Mouse (Mus musculus): ENCODE measurements around the gene Narfl.
"Not testable (repeated sequence)": the region's sequence is repeated elsewhere in the genome, so short reads cannot be mapped to it uniquely, and the experiment has no call there.

Narfl gene

GRCm38 (mm10) chr17:25802825-25803517 lies 29.4 kb downstream of the Narfl start:
- peak; percentile 59 for DNase-seq (ENCODE audit: low read depth, low spot score)

- no peak for DNase-seq (ENCODE audit: low read depth, low spot score)
Observed at GRCm38 (mm10) chr17:25806507-25806906, 32.9 kb downstream of the Narfl start.

GRCm38 (mm10) chr17:25807452-25807851 lies 33.9 kb downstream of the Narfl start:
- DNase-seq (ENCODE audit: low read depth, low spot score), result not testable (repeated sequence)

GRCm38 (mm10) chr17:25808028-25808427 lies 34.5 kb downstream of the Narfl start:
- no peak for DNase-seq (ENCODE audit: low read depth, low spot score)

- peak; percentile 92 for DNase-seq (ENCODE audit: low read depth, low spot score)
Observed at GRCm38 (mm10) chr17:25808789-25809605, 35.4 kb downstream of the Narfl start, which contains the start of gene Fbxl16. Gene Fbxl16, plus strand, starts transcription at chr17:25809085.

GRCm38 (mm10) chr17:25809606-25810340 lies 36.2 kb downstream of the Narfl start:
- DNase-seq (ENCODE audit: low read depth, low spot score), result no peak

- no peak for DNase-seq (ENCODE audit: low read depth, low spot score)
Observed at GRCm38 (mm10) chr17:25810890-25811289, 37.3 kb downstream of the Narfl start.

- peak; percentile 91 for DNase-seq (ENCODE audit: low read depth, low spot score)
Observed at GRCm38 (mm10) chr17:25813471-25813870, 39.9 kb downstream of the Narfl start.

- no peak for DNase-seq (ENCODE audit: low read depth, low spot score)
Observed at GRCm38 (mm10) chr17:25817662-25818061, 44.1 kb downstream of the Narfl start.

GRCm38 (mm10) chr17:25818851-25819780 lies 45.5 kb downstream of the Narfl start:
- peak; percentile 82 for DNase-seq (ENCODE audit: low read depth, low spot score)

- peak; percentile 96 for DNase-seq (ENCODE audit: low read depth, low spot score)
Observed at GRCm38 (mm10) chr17:25823452-25823851, 49.9 kb downstream of the Narfl start, which contains the start of gene Wdr24. Gene Wdr24, plus strand, starts transcription at chr17:25823627.

GRCm38 (mm10) chr17:25824362-25825142 lies 51.0 kb downstream of the Narfl start:
- DNase-seq (ENCODE audit: low read depth, low spot score), result peak; percentile 50

GRCm38 (mm10) chr17:25825311-25825710 lies 51.7 kb downstream of the Narfl start:
- no peak for DNase-seq (ENCODE audit: low read depth, low spot score)

- no peak for DNase-seq (ENCODE audit: low read depth, low spot score)
Observed at GRCm38 (mm10) chr17:25825984-25826570, 52.5 kb downstream of the Narfl start.

GRCm38 (mm10) chr17:25827011-25827410 lies 53.4 kb downstream of the Narfl start:
- no peak for DNase-seq (ENCODE audit: low read depth, low spot score)

GRCm38 (mm10) chr17:25827546-25828222 lies 54.1 kb downstream of the Narfl start:
- DNase-seq (ENCODE audit: low read depth, low spot score), result no peak

- DNase-seq (ENCODE audit: low read depth, low spot score), result no peak
Observed at GRCm38 (mm10) chr17:25828223-25828594, 54.6 kb downstream of the Narfl start.

- peak; percentile 88 for DNase-seq (ENCODE audit: low read depth, low spot score)
Observed at GRCm38 (mm10) chr17:25828712-25829557, 55.4 kb downstream of the Narfl start, which contains the start of gene Jmjd8. Gene Jmjd8, plus strand, starts transcription at chr17:25828867.
